Mouse (Mus musculus): ENCODE measurements at regions not wholly inside any gene's neighbourhood (a gene's known extent, or its start where the extent isn't known, plus 50 kb on each side); places are given as distances from the start of the nearest gene placed in this dataset.

DNA sequence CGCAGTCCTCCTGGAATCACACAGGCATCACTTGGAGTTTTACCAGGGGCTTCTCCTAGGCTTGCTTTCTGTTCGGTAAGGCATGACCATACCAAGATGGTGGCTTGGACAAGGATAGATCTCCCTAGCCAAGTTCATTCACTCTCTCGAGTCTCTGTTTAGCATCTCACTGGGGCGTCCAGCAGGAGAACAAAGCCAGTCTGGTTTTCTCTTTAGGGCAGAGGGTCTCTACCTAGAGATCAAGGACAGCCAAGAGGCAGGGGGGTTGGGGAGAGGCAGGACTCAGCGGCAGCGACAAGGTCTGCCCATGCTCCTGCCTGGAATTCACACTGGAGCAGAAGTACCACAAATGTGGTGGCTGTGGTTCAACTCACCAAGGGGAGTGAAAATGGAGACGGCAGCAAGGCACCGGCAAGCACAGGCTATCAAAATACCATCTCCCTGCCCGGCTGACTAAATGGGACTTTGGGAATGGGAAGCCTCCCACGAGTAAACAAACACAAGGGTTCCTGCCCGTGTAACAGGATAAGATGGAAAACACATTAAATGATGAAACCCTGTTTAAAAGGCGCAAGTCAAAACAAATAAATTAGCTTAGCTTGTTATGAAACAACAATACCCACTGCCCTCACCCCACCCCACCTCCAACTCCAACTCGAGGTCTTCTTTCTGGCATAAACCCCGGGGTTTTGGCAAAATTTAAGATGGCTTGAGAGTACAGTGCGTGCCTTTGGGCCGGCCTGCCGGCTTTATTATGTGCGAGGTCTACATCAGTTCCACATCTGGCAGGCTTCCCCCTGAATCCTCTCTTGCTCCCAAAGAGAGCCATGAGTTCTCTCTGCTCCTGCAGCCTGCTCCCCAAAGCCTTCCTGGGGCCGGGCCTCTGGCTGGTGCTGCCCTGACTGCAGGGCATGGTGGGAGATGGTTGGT is 258.1 kb upstream of the Dio3 start:
- TF ChIP-seq CTCF (IDR thresholded peaks at IDR 0.05) (no peak), POLR2A (IDR thresholded peaks at IDR 0.05; ENCODE audit: insufficient read depth, low read depth, low read length) (no peak)
